Mouse (Mus musculus): ENCODE measurements around the gene Epb41. TPM values are rescaled to one million over a fixed set of nuclear protein-coding genes. Genes with fewer than 3 reads are reported as not detected.

Epb41 gene
- total and polyA plus RNA-seq, 3 experiments: 129 to 560 (median 152) TPM

DNA sequence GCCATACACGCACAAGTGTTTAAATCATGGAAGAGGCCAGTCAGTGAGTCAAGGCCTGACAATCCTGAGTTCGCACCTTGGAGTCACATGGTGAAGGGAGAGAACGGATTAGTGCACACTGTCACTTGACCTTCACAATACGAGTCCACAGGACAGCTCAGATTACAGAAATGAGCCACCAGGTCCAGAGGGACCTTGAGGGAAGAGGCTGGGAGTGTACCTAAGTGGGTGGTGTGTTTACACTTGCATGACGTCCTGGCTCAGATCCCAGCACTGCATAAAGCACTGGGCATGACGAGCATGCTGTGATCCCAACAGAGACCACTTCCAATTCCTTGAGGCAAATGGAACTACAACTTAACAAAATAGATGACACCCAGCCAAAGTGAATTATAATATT is 168.7 kb downstream of the Epb41 start:
- peaks cover 46% of the 10 kb centered on the region for H3K36me3 ChIP-seq (replicated peaks)
- H3K4me3 ChIP-seq (ENCODE audit: low read depth, low read length): no peak overlapping the region
- H3K9me3 ChIP-seq (replicated peaks): no peaks in the 10 kb centered on the region
- DNase-seq (ENCODE audit: low spot score): no peak
- no peaks in the 10 kb centered on the region for H3K27me3 ChIP-seq (ENCODE audit: insufficient read depth, low read length)
- ATAC-seq (ENCODE audit: extremely low read depth, insufficient number of reproducible peaks, low FRiP score, poor library complexity, severe bottlenecking): no peak
- TF ChIP-seq GATA2 (IDR thresholded peaks at IDR 0.05; ENCODE audit: borderline replicate concordance, low read depth, low read length) (no peak), CTCF (IDR thresholded peaks at IDR 0.05; ENCODE audit: low read depth, low read length) (no peak), POLR2AphosphoS5 (IDR thresholded peaks at IDR 0.05; ENCODE audit: insufficient replicate concordance, low read depth, low read length) (no peak), GATA1 (IDR thresholded peaks at IDR 0.05; ENCODE audit: borderline replicate concordance, low read length) (no peak), TAL1 (conservative IDR thresholded peaks at IDR 0.05; ENCODE audit: low read depth, low read length) (no peak)
- peaks cover 4% of the 10 kb centered on the region for H3K4me1 ChIP-seq (ENCODE audit: insufficient read depth, low read depth, low read length)

DNA sequence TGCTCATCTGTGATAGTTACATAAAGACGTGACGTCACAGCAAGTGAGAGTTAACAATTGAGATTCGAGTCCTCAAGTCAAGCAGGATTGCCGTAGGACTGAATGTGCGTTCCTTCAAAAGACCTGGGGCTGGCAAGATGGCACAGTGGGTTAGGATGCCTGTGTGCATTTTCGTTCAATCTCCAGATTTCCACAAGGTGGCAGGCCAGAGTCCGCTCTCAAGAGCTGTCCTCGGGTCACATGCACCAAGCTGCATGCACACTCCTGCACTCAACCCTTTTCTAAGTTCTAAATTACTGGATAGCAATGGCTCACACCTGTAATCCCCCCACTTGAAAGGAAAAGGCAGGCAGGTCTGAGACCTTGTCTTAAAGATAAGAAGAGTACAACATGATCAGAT is 170.6 kb downstream of the Epb41 start:
- H3K36me3 ChIP-seq (replicated peaks): peaks cover 66% of the 10 kb centered on the region
- no peak for DNase-seq (ENCODE audit: low spot score)
- ATAC-seq (ENCODE audit: extremely low read depth, insufficient number of reproducible peaks, low FRiP score, poor library complexity, severe bottlenecking): no peak
- TF ChIP-seq GATA2 (IDR thresholded peaks at IDR 0.05; ENCODE audit: borderline replicate concordance, low read depth, low read length) (no peak), CTCF (IDR thresholded peaks at IDR 0.05; ENCODE audit: low read depth, low read length) (0 out of 2 replicates have a peak, but pooled peaks have one; percentile 32)
- H3K4me1 ChIP-seq (ENCODE audit: insufficient read depth, low read depth, low read length): peaks cover 4% of the 10 kb centered on the region
- H3K4me3 ChIP-seq (ENCODE audit: low read depth, low read length): no peak overlapping the region
- no peaks in the 10 kb centered on the region; the same call in 1 of the 2 replicates for H3K27me3 ChIP-seq (ENCODE audit: insufficient read depth, low read length)
- no peaks in the 10 kb centered on the region for H3K9me3 ChIP-seq (replicated peaks)

DNA sequence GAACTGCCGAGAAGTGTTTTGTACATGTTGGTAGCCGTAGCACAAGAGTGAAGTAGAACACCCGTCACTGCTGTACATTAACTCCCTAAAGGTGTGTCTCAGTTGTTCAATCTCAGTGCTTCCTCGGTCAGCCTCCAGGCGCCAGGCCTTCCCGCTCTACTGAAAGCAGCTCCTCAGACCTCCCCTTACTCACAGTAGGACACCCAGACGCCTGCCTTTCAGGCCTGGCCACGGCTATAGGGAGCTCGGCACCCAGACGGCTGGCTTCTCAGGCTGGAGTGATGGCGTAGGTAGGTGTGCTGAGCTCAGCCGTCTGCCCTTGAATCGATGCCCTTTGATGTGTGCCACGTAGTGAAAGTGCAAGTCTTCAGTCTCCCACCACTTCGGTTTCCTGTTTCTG is 174.0 kb downstream of the Epb41 start:
- Histone ChIP-seq H3K4me1 (ENCODE audit: insufficient read depth, low read depth, low read length) (peaks cover 4% of the 10 kb centered on the region), H3K36me3 (replicated peaks) (peaks cover 83% of the 10 kb centered on the region), H3K27me3 (ENCODE audit: insufficient read depth, low read length) (no peaks in the 10 kb centered on the region; the same call in 1 of the 2 replicates), H3K9me3 (replicated peaks) (no peaks in the 10 kb centered on the region), H3K4me3 (ENCODE audit: low read depth, low read length) (no peak overlapping the region)
- TF ChIP-seq GATA2 (IDR thresholded peaks at IDR 0.05; ENCODE audit: borderline replicate concordance, low read depth, low read length): no peak
- TF ChIP-seq POLR2AphosphoS5 (IDR thresholded peaks at IDR 0.05; ENCODE audit: insufficient replicate concordance, low read depth, low read length): no peak
- TF ChIP-seq CTCF (IDR thresholded peaks at IDR 0.05; ENCODE audit: low read depth, low read length): no peak
- TF ChIP-seq GATA1 (IDR thresholded peaks at IDR 0.05; ENCODE audit: borderline replicate concordance, low read length): no peak
- no peak for TF ChIP-seq TAL1 (conservative IDR thresholded peaks at IDR 0.05; ENCODE audit: low read depth, low read length)
- no peak for DNase-seq (ENCODE audit: low spot score)
- ATAC-seq (ENCODE audit: extremely low read depth, insufficient number of reproducible peaks, low FRiP score, poor library complexity, severe bottlenecking): no peak

GRCm38 (mm10) chr4:131899180-131899554 is 176.0 kb downstream of the Epb41 start:
- TF ChIP-seq CTCF (IDR thresholded peaks at IDR 0.05; ENCODE audit: low read depth, low read length) (no peak), GATA1 (IDR thresholded peaks at IDR 0.05; ENCODE audit: borderline replicate concordance, low read length) (no peak), GATA2 (IDR thresholded peaks at IDR 0.05; ENCODE audit: borderline replicate concordance, low read depth, low read length) (no peak), POLR2AphosphoS5 (IDR thresholded peaks at IDR 0.05; ENCODE audit: insufficient replicate concordance, low read depth, low read length) (no peak), TAL1 (conservative IDR thresholded peaks at IDR 0.05; ENCODE audit: low read depth, low read length) (no peak)
- H3K4me3 ChIP-seq (ENCODE audit: low read depth, low read length): no peak overlapping the region
- H3K27me3 ChIP-seq (ENCODE audit: insufficient read depth, low read length): no peaks in the 10 kb centered on the region; the same call in 1 of the 2 replicates
- DNase-seq (ENCODE audit: low spot score) (no peak), ATAC-seq (ENCODE audit: extremely low read depth, insufficient number of reproducible peaks, low FRiP score, poor library complexity, severe bottlenecking) (no peak)
- no peaks in the 10 kb centered on the region for H3K9me3 ChIP-seq (replicated peaks)
- H3K36me3 ChIP-seq (replicated peaks): peaks cover 76% of the 10 kb centered on the region
- peaks cover 4% of the 10 kb centered on the region for H3K4me1 ChIP-seq (ENCODE audit: insufficient read depth, low read depth, low read length)

DNA sequence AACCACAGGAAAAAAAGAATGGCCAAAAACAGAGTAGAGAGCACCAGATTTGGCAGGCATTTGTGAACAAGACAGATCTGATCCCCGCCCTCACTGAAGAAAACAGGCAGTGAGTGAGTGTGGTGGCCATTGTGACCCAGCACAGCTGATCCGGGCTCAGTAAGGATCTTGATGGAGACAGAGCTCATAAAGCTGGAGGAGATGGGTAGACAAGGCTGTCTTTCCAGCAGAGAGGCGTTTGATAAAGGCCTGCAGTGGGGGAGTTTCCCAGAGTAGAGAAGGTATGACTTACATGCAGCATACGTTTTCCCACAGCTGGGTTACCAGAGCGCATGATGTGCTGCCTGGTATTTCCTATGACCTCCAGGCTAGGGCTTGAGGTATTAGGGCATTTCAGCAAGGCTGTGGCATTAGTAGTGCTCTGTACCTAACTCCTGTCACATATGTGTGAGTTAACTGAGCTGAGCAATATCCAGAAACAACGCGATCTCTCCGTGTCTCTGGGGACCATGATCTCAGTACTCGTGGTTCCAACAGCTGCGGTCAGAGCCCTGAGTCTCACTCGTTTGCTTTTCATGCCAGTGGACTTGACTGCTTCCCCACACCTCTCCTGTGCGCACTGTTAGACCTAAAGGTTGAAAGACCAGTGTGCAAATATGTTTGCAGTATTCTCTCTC is 176.5 kb downstream of the Epb41 start:
- peaks cover 2% of the 10 kb centered on the region; the same call in 1 of the 2 replicates for H3K4me1 ChIP-seq (ENCODE audit: insufficient read depth, low read depth, low read length)
- H3K27me3 ChIP-seq (ENCODE audit: insufficient read depth, low read length): no peaks in the 10 kb centered on the region; the same call in 1 of the 2 replicates
- ATAC-seq (ENCODE audit: extremely low read depth, insufficient number of reproducible peaks, low FRiP score, poor library complexity, severe bottlenecking): no peak
- H3K4me3 ChIP-seq (ENCODE audit: low read depth, low read length): no peak overlapping the region
- TF ChIP-seq CTCF (IDR thresholded peaks at IDR 0.05; ENCODE audit: low read depth, low read length) (no peak), POLR2AphosphoS5 (IDR thresholded peaks at IDR 0.05; ENCODE audit: insufficient replicate concordance, low read depth, low read length) (no peak), GATA2 (IDR thresholded peaks at IDR 0.05; ENCODE audit: borderline replicate concordance, low read depth, low read length) (no peak), GATA1 (IDR thresholded peaks at IDR 0.05; ENCODE audit: borderline replicate concordance, low read length) (no peak), TAL1 (conservative IDR thresholded peaks at IDR 0.05; ENCODE audit: low read depth, low read length) (no peak)
- peaks cover 76% of the 10 kb centered on the region for H3K36me3 ChIP-seq (replicated peaks)
- DNase-seq (ENCODE audit: low spot score): no peak
- H3K9me3 ChIP-seq (replicated peaks): no peaks in the 10 kb centered on the region

DNA sequence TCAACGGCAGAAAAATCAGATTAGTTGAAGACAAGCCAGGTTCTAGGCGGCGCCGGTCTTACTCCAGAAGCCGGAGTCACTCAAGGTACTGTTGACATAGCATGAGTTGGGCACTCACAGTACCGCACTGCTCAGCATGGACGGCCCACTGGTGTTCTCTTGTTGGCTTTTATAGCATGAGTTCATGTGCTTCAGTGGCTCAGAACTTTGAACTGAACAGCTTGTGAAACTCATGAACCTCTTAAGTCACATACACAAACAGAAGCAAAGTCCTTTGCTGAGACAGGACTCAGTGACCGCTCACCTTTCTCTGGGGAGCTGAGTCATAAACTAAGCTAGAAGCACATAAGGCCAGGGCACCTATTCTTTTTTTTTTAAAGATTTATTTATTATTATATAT is 177.3 kb downstream of the Epb41 start:
- no peak for TF ChIP-seq TAL1 (conservative IDR thresholded peaks at IDR 0.05; ENCODE audit: low read depth, low read length)
- TF ChIP-seq CTCF (IDR thresholded peaks at IDR 0.05; ENCODE audit: low read depth, low read length): no peak
- TF ChIP-seq GATA1 (IDR thresholded peaks at IDR 0.05; ENCODE audit: borderline replicate concordance, low read length): no peak
- TF ChIP-seq GATA2 (IDR thresholded peaks at IDR 0.05; ENCODE audit: borderline replicate concordance, low read depth, low read length): no peak
- TF ChIP-seq POLR2AphosphoS5 (IDR thresholded peaks at IDR 0.05; ENCODE audit: insufficient replicate concordance, low read depth, low read length): no peak
- H3K4me3 ChIP-seq (ENCODE audit: low read depth, low read length): no peak overlapping the region
- H3K4me1 ChIP-seq (ENCODE audit: insufficient read depth, low read depth, low read length): peaks cover 2% of the 10 kb centered on the region; the same call in 1 of the 2 replicates
- H3K36me3 ChIP-seq (replicated peaks): peaks cover 82% of the 10 kb centered on the region
- no peaks in the 10 kb centered on the region; the same call in 1 of the 2 replicates for H3K27me3 ChIP-seq (ENCODE audit: insufficient read depth, low read length)
- no peak for ATAC-seq (ENCODE audit: extremely low read depth, insufficient number of reproducible peaks, low FRiP score, poor library complexity, severe bottlenecking)
- H3K9me3 ChIP-seq (replicated peaks): no peaks in the 10 kb centered on the region
- DNase-seq (ENCODE audit: low spot score): no peak
